In genomic region chr11:97025721-97026344, GRCm38 (mm10) we compare ENCODE assay signal across 8 mouse cellular contexts. TPM values are rescaled to one million over a fixed set of nuclear protein-coding genes. Genes with fewer than 3 reads are reported as not detected.
DNase-seq lines count a peak whose midpoint lies in the region; ATAC-seq and TF ChIP-seq lines count a peak whose summit lies in the region.

No protein-coding gene starts in this region.

- TF ChIP-seq CTCF in bone marrow, adult 2 months (IDR thresholded peaks at IDR 0.05; ENCODE audit: control insufficient read depth, insufficient read depth, low read length) = peak; percentile 95

- peak; percentile 46; the same call in 1 of the 2 replicates for TF ChIP-seq POLR2A in bone marrow, adult 2 months (IDR thresholded peaks at IDR 0.05; ENCODE audit: borderline replicate concordance, control insufficient read depth, low read depth, low read length)

- peak overlapping the region; percentile 12; the same call in 1 of the 2 replicates for H3K9ac ChIP-seq in embryonic facial prominence, embryonic 15.5 days
- H3K9ac ChIP-seq in kidney, embryonic 14.5 days (ENCODE audit: low read depth, low read length) = peak overlapping the region; percentile 48

- peaks cover 2% of the 10 kb centered on the region; the same call in 1 of the 2 replicates for H3K4me1 ChIP-seq in bone marrow, adult 2 months (ENCODE audit: control insufficient read depth, insufficient read depth, low read length)
- peaks cover 43% of the 10 kb centered on the region for H3K4me1 ChIP-seq in embryonic facial prominence, embryonic 15.5 days
- H3K4me1 ChIP-seq in heart, embryonic 10.5 days = peaks cover 41% of the 10 kb centered on the region
- H3K4me1 ChIP-seq in kidney, embryonic 14.5 days (ENCODE audit: control insufficient read depth, insufficient read depth, low read length) = peaks cover 44% of the 10 kb centered on the region

- peak; percentile 41 for ATAC-seq in embryonic facial prominence, embryonic 15.5 days (ENCODE audit: insufficient number of reproducible peaks, low FRiP score, low TSS enrichment, low read depth)
- ATAC-seq in kidney, embryonic 14.5 days (ENCODE audit: low FRiP score, low TSS enrichment) = peak; percentile 59

- H3K4me2 ChIP-seq in embryonic facial prominence, embryonic 15.5 days (replicated peaks) = peak overlapping the region; percentile 57
- H3K4me2 ChIP-seq in kidney, embryonic 14.5 days (replicated peaks; ENCODE audit: low read depth, low read length) = peak overlapping the region; percentile 44

- peak overlapping the region; percentile 20; the same call in 1 of the 2 replicates for H3K27ac ChIP-seq in bone marrow, adult 2 months (ENCODE audit: control insufficient read depth, insufficient read depth, low read depth, low read length, poor library complexity)
- peak overlapping the region; percentile 80 for H3K27ac ChIP-seq in embryonic facial prominence, embryonic 15.5 days (replicated peaks)
- peak overlapping the region; percentile 82 for H3K27ac ChIP-seq in heart, embryonic 10.5 days
- H3K27ac ChIP-seq in kidney, embryonic 14.5 days (ENCODE audit: low read depth, low read length) = peak overlapping the region; percentile 86

- 7% methylated on average over 17 of the region's 17 CpGs for WGBS in bone marrow, adult 2 months
- WGBS in embryonic facial prominence, embryonic 15.5 days = 1% methylated on average over 17 of the region's 17 CpGs
- 2% methylated on average over 17 of the region's 17 CpGs for WGBS in heart, embryonic 10.5 days
- WGBS in kidney, embryonic 14.5 days = 2% methylated on average over 17 of the region's 17 CpGs

- H3K27me3 ChIP-seq in embryonic facial prominence, embryonic 15.5 days = peaks cover 44% of the 10 kb centered on the region
- peaks cover 47% of the 10 kb centered on the region for H3K27me3 ChIP-seq in heart, embryonic 10.5 days (ENCODE audit: insufficient read depth, poor library complexity, severe bottlenecking)
- H3K27me3 ChIP-seq in kidney, embryonic 14.5 days (ENCODE audit: control insufficient read depth, insufficient read depth, low read length) = peaks cover 33% of the 10 kb centered on the region

- H3K9me3 ChIP-seq in embryonic facial prominence, embryonic 15.5 days (replicated peaks) = no peaks in the 10 kb centered on the region
- H3K9me3 ChIP-seq in heart, embryonic 10.5 days = no peaks in the 10 kb centered on the region
- no peaks in the 10 kb centered on the region for H3K9me3 ChIP-seq in kidney, embryonic 14.5 days (ENCODE audit: control insufficient read depth, low read length)

- H3K4me3 ChIP-seq in bone marrow, adult 2 months (replicated peaks; ENCODE audit: control insufficient read depth, low read depth, low read length) = no peak overlapping the region
- H3K4me3 ChIP-seq in embryonic facial prominence, embryonic 15.5 days (replicated peaks) = peak overlapping the region; percentile 36
- peak overlapping the region; percentile 50 for H3K4me3 ChIP-seq in heart, embryonic 10.5 days
- peak overlapping the region; percentile 19 for H3K4me3 ChIP-seq in kidney, embryonic 14.5 days (ENCODE audit: low read length)

- no peaks in the 10 kb centered on the region for H3K36me3 ChIP-seq in embryonic facial prominence, embryonic 15.5 days
- H3K36me3 ChIP-seq in heart, embryonic 10.5 days = no peaks in the 10 kb centered on the region
- no peaks in the 10 kb centered on the region for H3K36me3 ChIP-seq in kidney, embryonic 14.5 days (ENCODE audit: control insufficient read depth, insufficient read depth, low read length)

- peak; percentile 91 for DNase-seq in A20 (ENCODE audit: low read depth, low spot score)
- DNase-seq in heart, embryonic 10.5 days (ENCODE audit: low spot score) = peak; percentile 94
- peak; percentile 88 for DNase-seq in liver
- DNase-seq in monocyte, adult 2 months (ENCODE audit: low read depth in 1 of 2, low spot score in 2 of 2) = peak; percentile 72 to 79
- DNase-seq in spleen, postnatal 36 days (ENCODE audit: low spot score in 2 of 2) = peak; percentile 86 to 88

RNA-seq across cellular contexts. Expression of gene Scrn2, which starts 3.9 kb away (rescaled TPM):
- 3.0 and 6.7 TPM in 2 replicates for polyA plus RNA-seq in bone marrow, adult 2 months (2011; ENCODE audit: insufficient read depth, insufficient read length, low replicate concordance, missing spikeins)
- polyA plus RNA-seq in embryonic facial prominence, embryonic 15.5 days (2015; fragmentation: Nextera tagmentation; extraction: Ambion mirVana) = 22.5 and 23.9 TPM in 2 replicates
- polyA plus RNA-seq in heart, embryonic 10.5 days (2016; fragmentation: Nextera tagmentation; extraction: Ambion mirVana) = 21.3 and 30.0 TPM in 2 replicates
- 24.4 and 29.9 TPM in 2 replicates for polyA plus RNA-seq in kidney, embryonic 14.5 days (2014; fragmentation: Nextera tagmentation; extraction: Ambion mirVana)

RNA-seq across cellular contexts. Expression of gene Sp6, which starts 12.6 kb away (rescaled TPM):
- 1.00 TPM in 1 of 2 replicates, not detected in the other for polyA plus RNA-seq in bone marrow, adult 2 months (2011; ENCODE audit: insufficient read depth, insufficient read length, low replicate concordance, missing spikeins)
- 18.5 and 26.7 TPM in 2 replicates for polyA plus RNA-seq in embryonic facial prominence, embryonic 15.5 days (2015; fragmentation: Nextera tagmentation; extraction: Ambion mirVana)
- polyA plus RNA-seq in heart, embryonic 10.5 days (2016; fragmentation: Nextera tagmentation; extraction: Ambion mirVana) = 0.47 and 2.3 TPM in 2 replicates
- polyA plus RNA-seq in kidney, embryonic 14.5 days (2014; fragmentation: Nextera tagmentation; extraction: Ambion mirVana) = 0.57 and 0.60 TPM in 2 replicates

RNA-seq across cellular contexts. Expression of gene Lrrc46, which starts 15.4 kb away (rescaled TPM):
- not detected in 2 replicates for polyA plus RNA-seq in bone marrow, adult 2 months (2011; ENCODE audit: insufficient read depth, insufficient read length, low replicate concordance, missing spikeins)
- 9.5 and 21.4 TPM in 2 replicates for polyA plus RNA-seq in embryonic facial prominence, embryonic 15.5 days (2015; fragmentation: Nextera tagmentation; extraction: Ambion mirVana)
- polyA plus RNA-seq in heart, embryonic 10.5 days (2016; fragmentation: Nextera tagmentation; extraction: Ambion mirVana) = 0.28 and 0.35 TPM in 2 replicates
- 1.6 and 1.7 TPM in 2 replicates for polyA plus RNA-seq in kidney, embryonic 14.5 days (2014; fragmentation: Nextera tagmentation; extraction: Ambion mirVana)

RNA-seq across cellular contexts. Expression of gene Mrpl10, which starts 15.5 kb away (rescaled TPM):
- 21.1 and 25.1 TPM in 2 replicates for polyA plus RNA-seq in bone marrow, adult 2 months (2011; ENCODE audit: insufficient read depth, insufficient read length, low replicate concordance, missing spikeins)
- polyA plus RNA-seq in embryonic facial prominence, embryonic 15.5 days (2015; fragmentation: Nextera tagmentation; extraction: Ambion mirVana) = 77.9 and 80.4 TPM in 2 replicates
- polyA plus RNA-seq in heart, embryonic 10.5 days (2016; fragmentation: Nextera tagmentation; extraction: Ambion mirVana) = 82.7 and 93.1 TPM in 2 replicates
- 89.4 and 99.6 TPM in 2 replicates for polyA plus RNA-seq in kidney, embryonic 14.5 days (2014; fragmentation: Nextera tagmentation; extraction: Ambion mirVana)

RNA-seq across cellular contexts. Expression of gene Osbpl7, which starts 24.6 kb away (rescaled TPM):
- polyA plus RNA-seq in bone marrow, adult 2 months (2011; ENCODE audit: insufficient read depth, insufficient read length, low replicate concordance, missing spikeins) = 8.2 and 17.7 TPM in 2 replicates
- 10.4 and 10.8 TPM in 2 replicates for polyA plus RNA-seq in embryonic facial prominence, embryonic 15.5 days (2015; fragmentation: Nextera tagmentation; extraction: Ambion mirVana)
- polyA plus RNA-seq in heart, embryonic 10.5 days (2016; fragmentation: Nextera tagmentation; extraction: Ambion mirVana) = 6.5 and 9.4 TPM in 2 replicates
- polyA plus RNA-seq in kidney, embryonic 14.5 days (2014; fragmentation: Nextera tagmentation; extraction: Ambion mirVana) = 5.1 and 5.8 TPM in 2 replicates

Comparison
In these comparisons a context has a peak if more than half of its experiments do, and no peak if none do; other contexts are left out.
1. H3K27ac ChIP-seq: peak in every context shown above with its lines; median percentile 86 in kidney, embryonic 14.5 days; 82 in heart, embryonic 10.5 days; 80 in embryonic facial prominence, embryonic 15.5 days; 20 in bone marrow, adult 2 months.